Mouse (Mus musculus) brain, adult 2 months (tissue): ENCODE data around the gene Bco1.

Experiments
- DNase-seq: peaks from one replicate; pipeline ENCODE4 v3.0.0; 2011; ENCODE audit warnings: low read depth, low spot score

Gene Bco1

DNA sequence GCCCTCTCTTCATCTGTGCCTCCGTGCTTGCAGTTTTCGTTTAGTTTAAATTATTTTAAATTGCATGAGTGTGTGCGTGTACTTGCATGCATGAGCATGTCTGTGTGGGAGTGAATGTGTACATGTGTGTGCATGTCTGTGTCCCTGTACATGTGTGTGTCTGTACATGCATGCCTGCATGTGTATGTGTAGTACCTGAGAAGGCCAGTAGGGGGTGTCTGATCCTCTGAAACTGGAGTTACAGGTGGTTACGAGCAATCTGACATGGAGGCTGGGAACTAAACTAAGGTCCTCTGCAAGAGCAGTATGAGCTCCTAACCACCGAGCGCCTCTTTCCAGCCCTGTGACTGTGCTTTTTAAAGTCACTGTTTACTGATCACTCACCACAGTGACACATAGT lies 52.9 kb downstream of the Bco1 start:
- no peak for DNase-seq

DNA sequence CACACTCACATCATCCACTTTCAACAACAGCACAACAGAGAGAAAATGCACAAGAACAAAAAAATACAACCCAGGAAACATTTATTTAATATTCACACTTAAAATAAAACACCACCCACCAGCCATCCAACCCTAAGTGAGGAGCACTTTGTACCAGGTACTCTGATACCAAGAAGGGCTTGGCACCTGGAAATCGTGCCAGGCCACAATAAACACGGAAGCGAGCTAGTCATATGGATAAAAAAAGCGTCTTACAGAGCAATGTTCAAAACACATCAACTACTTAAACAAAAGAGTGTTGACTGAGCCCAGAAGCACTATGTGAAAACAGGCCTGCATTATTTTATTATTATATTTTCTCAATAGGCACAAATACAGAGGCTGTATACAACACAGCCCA lies 60.5 kb downstream of the Bco1 start:
- no peak for DNase-seq

DNA sequence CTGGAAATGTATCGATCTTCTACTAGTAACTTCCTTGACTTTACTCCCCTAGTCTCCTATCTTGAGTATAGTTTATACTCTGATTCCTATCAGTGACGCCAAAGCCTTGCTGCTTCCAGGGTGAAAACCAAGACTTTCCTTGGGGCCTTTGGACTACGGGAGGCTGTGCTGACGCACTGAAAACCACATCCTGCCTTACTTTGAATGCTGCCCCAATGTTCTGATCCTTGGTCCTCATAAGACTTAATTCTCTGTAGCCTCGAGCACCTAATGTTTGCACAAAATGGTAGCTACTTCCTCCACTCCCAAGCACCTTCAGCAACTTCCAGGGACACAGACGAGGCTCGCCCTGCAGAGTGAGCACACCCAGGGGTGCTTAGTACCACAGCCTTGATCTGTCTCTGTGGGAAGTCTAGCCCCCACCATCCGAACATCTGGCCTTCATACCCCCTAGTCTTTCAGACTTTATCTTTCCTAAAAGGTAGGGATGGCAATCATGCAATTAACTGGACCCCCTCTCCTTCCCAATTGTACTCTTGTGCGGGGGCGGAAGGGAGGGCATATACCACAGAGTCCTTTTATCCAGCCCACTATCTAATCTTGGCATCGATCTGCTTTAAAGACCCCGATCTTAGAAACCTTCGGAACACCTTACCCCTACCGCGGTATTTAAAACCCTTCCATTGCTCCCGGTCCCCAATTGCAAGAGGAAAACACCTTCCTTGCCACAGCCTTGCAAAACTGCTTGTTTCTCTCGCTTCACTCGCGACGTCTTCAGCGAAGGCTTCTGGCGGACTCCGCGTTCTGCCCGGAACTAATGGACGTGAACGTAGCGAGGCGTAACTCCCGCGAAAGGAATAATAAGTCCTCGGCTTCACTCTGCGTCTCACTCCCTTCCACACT lies 61.5 kb downstream of the Bco1 start:
- DNase-seq, result no peak

DNA sequence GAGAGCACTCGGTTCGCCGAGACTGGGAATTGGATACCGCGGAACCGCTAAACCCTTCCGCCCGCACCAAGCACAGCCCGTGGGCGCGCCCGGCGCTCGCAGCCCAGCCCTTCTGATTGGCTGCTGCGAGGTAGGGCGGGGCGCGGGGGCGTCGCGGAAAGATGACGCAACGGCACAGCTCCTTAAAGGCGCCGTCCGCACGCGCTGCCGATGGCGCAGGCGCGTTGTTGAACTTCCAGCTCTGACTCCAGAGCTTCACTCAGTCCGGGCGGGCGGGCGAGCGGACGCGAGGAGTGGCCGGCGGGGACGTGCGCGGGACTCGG lies 62.1 kb downstream of the Bco1 start:
- DNase-seq, result peak; percentile 99

DNA sequence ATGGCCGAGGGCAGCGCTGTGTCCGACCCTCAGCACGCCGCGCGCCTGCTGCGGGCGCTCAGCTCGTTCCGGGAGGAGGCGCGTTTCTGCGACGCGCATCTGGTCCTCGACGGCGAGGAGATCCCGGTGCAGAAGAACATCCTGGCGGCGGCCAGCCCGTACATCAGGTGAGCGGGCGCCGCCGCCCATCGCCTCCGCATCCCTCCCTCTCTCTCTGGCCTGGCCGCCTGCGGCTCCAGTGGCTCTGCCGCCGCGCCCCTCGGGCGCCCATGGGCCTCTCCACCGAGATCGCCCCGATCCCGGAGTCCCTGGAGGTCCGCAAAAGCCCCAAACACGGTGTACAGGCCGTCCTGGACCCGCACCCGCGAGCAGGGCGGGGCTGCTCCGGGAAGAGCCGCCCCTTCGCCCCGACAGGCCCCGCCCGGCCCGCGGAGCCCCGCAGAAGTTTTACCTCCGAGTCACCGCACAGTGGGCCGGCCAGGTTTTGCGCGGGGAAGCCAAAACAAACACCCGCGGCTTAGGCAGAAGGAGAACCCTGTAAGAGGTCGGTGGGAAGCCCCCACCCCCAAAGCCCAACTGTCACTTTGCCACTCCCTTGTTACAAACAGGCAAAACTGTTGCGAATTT lies 62.6 kb downstream of the Bco1 start, which contains the start of gene Gan:
TSS of gene Gan (plus strand) at position 1 of the 627 bp plus-strand sequence.
- DNase-seq, result peak; percentile 32

DNA sequence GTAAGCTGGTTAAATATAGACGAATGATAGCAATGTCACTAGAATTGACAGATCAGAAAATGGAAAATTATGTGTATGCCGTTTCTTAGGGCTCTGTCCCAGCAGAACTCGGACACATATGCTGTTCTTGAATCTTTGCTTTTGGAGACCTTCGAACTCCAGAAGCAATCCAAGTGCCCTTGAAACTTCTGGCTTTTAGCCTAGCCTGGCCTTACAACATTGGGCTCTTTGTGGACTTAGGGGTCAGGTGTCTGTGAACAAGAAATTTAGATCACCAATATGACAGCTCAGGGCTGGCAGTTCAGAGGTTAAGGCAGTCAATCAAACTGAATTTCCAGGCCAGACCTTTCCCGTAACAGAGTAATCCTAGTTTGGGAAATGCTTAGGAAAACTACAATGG lies 63.4 kb downstream of the Bco1 start:
- no peak for DNase-seq

DNA sequence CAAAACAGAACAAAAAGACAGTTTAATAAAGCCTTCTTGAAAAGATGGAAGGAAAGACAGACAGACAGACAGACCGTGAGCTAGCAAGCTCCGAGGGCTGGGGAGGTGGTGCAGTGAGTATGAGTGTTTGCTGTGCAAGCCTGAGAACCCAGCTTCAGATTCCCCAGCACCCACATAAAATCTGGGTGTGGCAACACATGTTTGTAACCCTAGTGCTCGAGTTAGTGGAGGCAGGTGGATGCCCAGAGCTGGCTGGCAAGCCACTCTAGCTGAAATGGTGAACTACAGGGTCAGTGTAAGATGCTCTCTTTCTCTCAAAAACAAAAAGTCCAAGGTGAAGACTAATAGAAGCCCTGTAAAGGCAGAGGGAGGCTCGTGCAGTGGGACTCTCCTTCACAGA lies 69.3 kb downstream of the Bco1 start:
- no peak for DNase-seq

DNA sequence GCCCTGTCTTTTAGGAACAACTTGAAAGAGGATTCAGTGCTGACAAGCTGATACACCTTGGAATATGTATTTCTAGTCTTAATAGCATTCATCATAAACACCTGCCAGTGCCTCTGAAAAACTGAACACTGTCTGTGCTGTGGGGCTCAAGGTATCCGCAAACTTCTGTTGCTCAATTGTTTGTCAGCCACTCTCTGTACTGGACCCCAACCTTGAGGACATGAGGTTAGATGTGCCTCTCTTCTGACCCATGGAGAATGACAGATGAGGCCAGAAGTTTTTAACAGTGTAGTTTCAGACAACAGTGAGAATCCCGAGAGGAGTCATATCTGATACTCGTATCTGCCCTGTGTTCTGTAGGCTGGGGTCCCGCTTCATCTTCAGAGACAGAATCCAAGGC lies 69.9 kb downstream of the Bco1 start:
- DNase-seq, result no peak

DNA sequence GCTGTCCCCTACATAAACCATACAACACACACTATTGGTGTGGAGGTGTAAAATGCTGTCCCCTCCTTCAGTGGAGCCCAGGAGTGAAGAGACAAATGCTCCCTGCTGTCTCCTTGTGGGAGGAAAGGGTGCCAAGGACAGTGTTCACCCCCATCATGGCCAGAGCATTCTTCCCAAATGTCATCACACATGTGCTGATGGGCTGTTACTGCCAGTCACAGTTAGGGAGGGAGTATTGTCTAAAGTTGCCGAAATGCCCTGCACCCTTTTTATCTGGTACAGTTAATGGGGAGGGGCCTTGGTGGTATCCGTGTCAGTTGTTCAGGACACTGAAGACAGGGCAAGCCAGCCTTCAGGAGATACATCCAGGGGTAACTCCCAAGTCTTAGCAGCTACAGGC lies 70.9 kb downstream of the Bco1 start:
- DNase-seq, result no peak

DNA sequence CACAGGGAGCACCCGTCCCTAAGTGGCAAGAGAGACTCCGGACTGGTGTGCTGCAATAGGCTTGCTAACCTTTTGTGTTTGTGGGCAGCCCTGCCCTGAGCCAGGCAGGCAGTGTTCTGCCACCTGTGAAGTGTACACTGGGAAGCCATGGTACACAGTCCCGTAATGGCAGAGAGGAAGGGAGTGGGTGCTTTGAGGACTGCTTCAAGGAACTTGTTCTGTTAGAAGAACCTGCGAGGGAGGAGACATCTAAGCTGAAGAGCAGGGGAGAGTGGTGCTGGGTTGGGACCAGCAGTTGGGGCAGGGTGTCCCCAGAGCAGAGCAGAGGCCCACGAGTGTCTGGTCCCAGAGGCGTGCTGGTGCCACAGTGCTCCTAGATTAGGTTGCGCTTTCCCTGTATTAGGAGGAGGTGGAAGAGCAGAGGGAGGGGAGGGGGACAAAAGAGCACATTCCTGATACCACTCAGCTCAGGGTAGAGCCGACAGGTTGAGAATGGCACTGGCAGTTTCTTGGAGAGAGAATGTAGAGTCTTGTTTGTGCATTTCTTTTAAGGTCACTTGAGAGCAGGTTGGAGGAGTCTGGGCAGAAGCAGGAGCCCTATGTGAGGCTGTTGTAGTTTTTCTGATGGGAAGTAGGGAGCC lies 71.7 kb downstream of the Bco1 start:
- DNase-seq, result no peak

DNA sequence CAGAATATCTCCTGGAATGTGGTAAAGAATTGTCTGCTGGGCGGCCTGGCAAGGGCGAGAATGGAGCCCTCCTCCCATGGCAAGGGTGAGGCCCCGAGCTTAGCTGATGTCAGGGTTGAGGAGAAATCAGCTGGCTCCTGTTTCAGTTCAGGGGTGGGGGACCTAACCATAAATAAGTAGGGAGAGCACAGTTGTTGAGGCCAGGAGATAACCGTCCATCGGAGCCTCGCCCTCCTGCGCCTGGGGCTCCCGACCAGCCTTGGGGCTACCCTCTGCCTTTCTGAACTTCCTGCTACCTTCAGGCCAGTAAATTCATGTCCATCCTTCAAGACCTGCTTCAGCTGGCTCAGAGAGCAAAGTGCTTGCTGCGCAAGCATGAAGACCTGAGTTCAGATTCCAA lies 72.7 kb downstream of the Bco1 start:
- DNase-seq, result no peak

DNA sequence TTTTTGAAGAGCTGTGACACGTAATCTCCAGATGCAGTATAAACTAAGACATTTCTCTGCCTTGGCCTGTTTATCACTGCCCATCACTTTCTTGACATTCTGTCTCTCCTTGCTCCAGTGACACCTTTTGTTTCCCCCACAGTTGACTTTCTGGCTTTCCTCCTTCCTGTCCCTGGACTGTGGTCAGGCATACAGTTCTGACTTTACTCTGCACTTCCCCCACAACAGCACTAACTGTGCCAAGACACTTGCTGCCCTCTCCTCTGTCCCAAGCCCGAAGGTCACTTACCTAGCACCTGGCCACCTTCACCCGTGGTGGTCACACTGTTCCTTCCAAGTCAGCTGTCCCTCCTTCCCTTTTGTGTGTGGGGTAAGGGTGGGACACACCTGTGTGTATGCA lies 76.2 kb downstream of the Bco1 start:
- DNase-seq, result no peak

DNA sequence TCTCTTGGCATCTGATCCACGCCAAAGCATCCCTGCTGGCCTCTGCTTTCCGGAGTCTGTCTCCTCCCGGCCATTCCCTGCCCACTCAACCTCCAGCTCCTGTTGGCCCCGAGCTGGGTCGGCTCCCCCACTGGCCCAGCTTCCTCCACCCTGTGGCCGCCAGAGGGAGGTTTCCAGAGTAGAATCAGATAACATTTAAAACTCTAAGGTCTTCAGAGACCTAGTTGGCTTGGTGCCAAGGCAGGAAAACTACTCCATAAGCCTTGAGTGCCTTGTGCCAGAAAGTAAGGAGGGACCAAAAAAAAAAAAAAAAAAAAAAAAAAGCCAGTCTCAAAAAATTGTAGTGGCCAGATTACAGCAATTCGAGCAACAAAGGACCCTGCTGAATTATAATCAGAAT lies 77.2 kb downstream of the Bco1 start:
- DNase-seq, result peak; percentile 41

DNA sequence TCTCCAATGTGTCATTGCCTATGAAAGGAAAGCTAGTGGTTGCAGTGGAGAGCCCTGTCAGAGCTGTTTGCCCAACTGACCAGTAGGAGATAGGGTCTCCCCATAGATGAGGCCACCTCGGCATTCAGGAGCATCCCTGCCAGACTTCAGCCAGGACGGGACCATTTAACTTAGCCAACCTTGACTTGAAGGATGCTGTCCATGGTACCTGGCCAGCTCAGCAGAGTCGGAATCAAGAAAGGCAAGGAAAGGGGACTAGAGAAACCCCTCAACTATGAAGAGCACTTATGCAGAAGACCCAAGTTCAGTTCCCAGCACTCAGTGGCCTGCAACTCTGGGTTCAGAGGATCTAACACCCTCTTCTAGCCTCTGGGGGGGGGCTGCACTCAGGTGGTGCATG lies 78.0 kb downstream of the Bco1 start:
- DNase-seq, result no peak

DNA sequence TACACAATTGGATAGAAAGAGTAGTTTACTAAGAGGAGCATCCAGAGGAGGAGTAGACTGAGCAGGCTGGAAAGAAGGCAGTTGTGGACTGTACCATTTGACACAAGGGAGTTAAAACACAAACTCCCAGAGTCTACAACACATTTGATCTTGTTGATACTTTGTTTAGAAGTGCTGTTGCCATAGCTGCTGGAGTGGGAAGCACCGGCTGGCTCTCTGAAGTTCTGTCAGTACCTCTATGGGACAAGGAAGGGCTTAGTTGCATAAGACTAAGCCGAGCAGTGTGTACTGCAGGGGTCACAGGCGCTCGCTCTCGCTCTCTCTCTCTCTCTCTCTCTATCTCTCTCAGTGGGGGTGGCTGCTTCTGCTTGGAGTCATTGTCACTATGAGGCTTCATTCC lies 78.9 kb downstream of the Bco1 start:
- peak; percentile 31 for DNase-seq

DNA sequence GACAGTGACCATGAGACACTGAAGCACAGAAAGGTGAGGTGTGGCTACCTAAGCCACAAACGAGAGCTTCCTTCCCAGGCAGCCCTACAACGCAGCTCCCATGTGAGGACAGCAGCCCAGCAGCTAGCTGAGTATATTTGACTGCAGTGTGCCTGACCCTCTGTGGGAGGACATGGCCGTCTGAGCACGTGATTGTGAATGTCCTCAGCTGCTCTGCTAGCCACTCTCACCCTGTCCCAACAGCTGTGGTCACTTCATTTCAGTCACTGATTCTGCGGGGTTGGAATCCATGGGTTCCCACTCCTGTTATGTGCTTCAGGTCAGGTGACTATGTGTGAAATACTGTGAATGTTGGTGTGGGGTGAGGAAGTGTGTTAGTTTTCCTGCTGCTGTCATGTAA lies 80.7 kb downstream of the Bco1 start:
- DNase-seq, result no peak

DNA sequence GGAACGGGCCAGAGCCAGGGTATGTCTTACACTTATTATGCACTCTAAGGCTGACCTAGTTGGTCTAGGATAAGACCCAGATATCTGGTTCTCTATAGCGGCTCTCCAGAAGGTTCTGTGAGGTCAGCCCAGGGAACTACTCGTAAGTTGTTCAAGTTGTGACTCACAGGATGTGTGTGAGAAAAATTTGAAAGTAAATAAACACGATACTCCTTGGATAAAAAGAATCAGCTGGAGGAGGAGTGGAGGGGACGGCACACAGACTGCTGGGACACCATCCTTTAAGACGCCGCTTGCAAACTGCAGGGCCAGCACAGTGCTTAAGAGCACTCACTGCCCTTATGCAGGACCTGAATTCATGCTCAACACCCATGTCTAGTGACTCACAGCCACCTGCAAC lies 81.6 kb downstream of the Bco1 start:
- no peak for DNase-seq

DNA sequence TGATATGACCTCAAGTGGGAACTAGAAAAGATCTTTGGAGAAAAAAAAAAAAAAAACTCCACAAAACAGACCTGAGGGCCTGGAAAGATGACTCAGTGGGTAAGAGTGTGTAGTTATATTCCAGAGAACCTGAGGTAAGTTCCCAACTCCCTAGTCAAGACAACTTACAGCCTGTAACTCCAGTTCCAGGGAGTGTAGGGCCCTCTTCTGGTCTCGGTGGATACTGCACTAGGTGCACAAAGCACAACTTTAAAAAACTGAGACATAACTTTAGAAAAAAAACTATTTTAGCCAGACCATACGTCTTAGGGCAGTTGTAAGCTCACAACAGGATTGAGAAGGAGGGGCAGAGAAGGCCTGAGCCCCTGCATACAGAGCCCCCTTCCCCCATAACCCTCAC lies 82.4 kb downstream of the Bco1 start:
- DNase-seq, result no peak

DNA sequence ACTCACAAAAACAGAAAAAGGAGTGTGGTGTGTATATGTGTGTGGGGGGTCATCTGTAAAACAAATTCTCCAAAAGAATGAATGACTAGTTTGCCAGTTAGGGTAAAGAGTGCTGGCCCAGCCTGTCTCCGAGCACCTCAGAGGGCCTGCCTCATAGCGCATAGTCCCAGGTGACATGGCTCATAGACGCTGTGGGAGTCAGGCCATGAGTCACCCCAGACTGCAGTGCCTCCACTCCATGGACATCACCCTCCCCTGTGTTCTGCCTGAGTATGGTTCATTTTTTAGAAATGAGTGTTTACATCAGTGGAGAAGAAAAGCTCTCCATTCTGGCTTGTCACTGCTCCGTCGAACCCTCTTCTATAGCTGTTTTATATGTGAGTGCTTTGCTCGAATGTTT lies 83.0 kb downstream of the Bco1 start:
- peak; percentile 59 for DNase-seq

DNA sequence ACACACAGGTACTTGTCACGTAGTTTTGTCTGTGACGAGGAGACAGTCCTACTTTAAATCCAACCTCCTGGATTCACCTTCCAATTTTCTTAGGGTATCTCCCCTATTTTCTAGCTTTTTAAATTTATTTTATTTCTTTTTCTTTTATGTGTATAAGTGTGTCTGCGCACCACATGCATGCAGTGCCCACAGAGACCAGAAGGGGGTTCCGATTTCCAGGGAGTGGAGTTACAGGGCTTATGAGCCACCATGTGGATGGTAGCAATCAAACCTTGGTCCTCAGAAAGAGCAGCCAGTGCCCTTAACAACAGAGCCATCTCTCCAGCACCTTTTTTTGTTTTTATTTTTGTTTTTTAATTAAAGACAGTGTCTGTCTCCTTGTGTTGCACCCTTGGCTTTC lies 87.1 kb downstream of the Bco1 start:
- no peak for DNase-seq
